Mouse (Mus musculus): ENCODE measurements around the gene Gm45062. TPM values are rescaled to one million over a fixed set of nuclear protein-coding genes. Genes with fewer than 3 reads are reported as not detected.

Gm45062 gene
- total and polyA plus RNA-seq, 3 experiments = 2.7 to 4.1 (median 3.2) TPM

DNA sequence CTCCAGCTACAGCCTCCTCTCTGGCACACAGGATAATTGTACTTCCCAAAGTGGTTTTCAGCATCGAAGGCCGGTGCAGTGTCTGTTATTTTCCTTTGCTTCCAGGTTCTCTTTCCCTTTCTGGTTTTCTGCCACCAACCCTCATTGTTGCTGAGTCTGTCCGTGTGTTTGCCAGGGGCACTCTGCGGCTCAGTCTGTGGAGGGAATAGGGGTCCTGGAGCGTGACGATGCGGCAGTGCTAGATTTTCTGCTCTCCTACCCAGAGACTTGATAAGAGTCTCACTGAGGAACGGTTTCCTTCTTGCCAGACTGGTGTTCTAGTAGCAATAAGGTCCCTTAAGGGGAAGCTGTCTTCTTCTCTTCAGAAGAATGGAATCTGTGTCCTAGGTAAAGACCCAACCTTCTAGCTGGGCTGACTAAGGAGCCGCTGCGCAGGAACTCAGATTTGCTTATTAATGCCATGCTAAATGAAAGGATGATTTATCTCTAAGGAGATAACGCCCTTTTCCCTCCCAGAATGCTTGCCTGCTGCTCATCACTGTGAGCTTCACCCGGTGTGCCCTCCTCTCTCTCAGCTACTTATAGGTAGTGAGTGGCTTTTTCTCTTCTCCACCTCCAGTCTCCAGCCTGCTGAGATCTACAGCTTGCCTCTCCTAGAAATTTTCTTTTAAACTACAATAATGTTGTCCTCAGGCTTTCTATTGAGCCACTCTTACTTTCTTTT lies 104.9 kb downstream of the Gm45062 start:
- no peak for TF ChIP-seq UBTF (IDR thresholded peaks at IDR 0.05; ENCODE audit: low read depth, low read length)
- no peak for TF ChIP-seq KAT2A (IDR thresholded peaks at IDR 0.05; ENCODE audit: insufficient replicate concordance, low read length)
- TF ChIP-seq TCF12 (IDR thresholded peaks at IDR 0.05; ENCODE audit: low read depth, low read length) = no peak
- no peak for TF ChIP-seq JUN (IDR thresholded peaks at IDR 0.05; ENCODE audit: insufficient read depth, low read depth, low read length)
- TF ChIP-seq IRF4 (IDR thresholded peaks at IDR 0.05; ENCODE audit: low read depth, low read length) = no peak
- no peak for TF ChIP-seq SMC3 (IDR thresholded peaks at IDR 0.05; ENCODE audit: low read depth, low read length)
- TF ChIP-seq ZKSCAN1 (IDR thresholded peaks at IDR 0.05; ENCODE audit: borderline replicate concordance, low read depth, low read length) = no peak
- TF ChIP-seq NRF1 (IDR thresholded peaks at IDR 0.05; ENCODE audit: low read depth, low read length) = no peak
- TF ChIP-seq RCOR1 (conservative IDR thresholded peaks at IDR 0.05; ENCODE audit: low read depth, low read length) = no peak
- TF ChIP-seq NELFE (IDR thresholded peaks at IDR 0.05; ENCODE audit: low read depth, low read length) = no peak
- TF ChIP-seq CHD2 (IDR thresholded peaks at IDR 0.05; ENCODE audit: low read length) = no peak
- TF ChIP-seq ELF1 (IDR thresholded peaks at IDR 0.05; ENCODE audit: low read depth, low read length) = no peak
- no peak for TF ChIP-seq BHLHE40 (IDR thresholded peaks at IDR 0.05; ENCODE audit: low read depth, low read length)
- no peak for TF ChIP-seq USF1 (IDR thresholded peaks at IDR 0.05; ENCODE audit: low read depth, low read length)
- TF ChIP-seq TBP (conservative IDR thresholded peaks at IDR 0.05; ENCODE audit: low read depth, low read length) = no peak
- no peaks in the 10 kb centered on the region for H3K9me3 ChIP-seq (replicated peaks; ENCODE audit: low read length)
- no peak overlapping the region for H3K27ac ChIP-seq (ENCODE audit: insufficient read depth, low read depth)
- no peak overlapping the region for H3K4me3 ChIP-seq (replicated peaks in 1 of 3; ENCODE audit: low read depth in 2 of 3, low read length in 2 of 3, poor library complexity in 1 of 3)
- H3K27me3 ChIP-seq (replicated peaks) = no peaks in the 10 kb centered on the region
- no peaks in the 10 kb centered on the region for H3K36me3 ChIP-seq (replicated peaks in 1 of 2; ENCODE audit: control insufficient read depth in 1 of 2, insufficient read depth in 1 of 2, low read length in 1 of 2)
- no peaks in the 10 kb centered on the region for H3K4me1 ChIP-seq (ENCODE audit: control insufficient read depth in 1 of 2, insufficient read depth in 2 of 2)
- H3K9ac ChIP-seq (ENCODE audit: insufficient read depth, low read depth) = no peak overlapping the region
- no peak for DNase-seq (ENCODE audit: extremely low read depth)
- dilution Hi-C loops (cut with MboI; ENCODE audit: extremely low pct_ligation_motif_present, extremely low pct_unique_long_range_greater_than_20kb, low sequenced_read_pairs) (no loop called here), in situ Hi-C loops (cut with MboI; ENCODE audit: low pct_ligation_motif_present, low pct_unique_long_range_greater_than_20kb, low sequenced_read_pairs) (no loop called here)
- H3K4me2 ChIP-seq (ENCODE audit: insufficient read depth, low read depth, poor library complexity, severe bottlenecking) = no peak overlapping the region
- H3K79me2 ChIP-seq (replicated peaks; ENCODE audit: control insufficient read depth, extremely low read depth, insufficient read depth, poor library complexity, severe bottlenecking) = no peaks in the 10 kb centered on the region

DNA sequence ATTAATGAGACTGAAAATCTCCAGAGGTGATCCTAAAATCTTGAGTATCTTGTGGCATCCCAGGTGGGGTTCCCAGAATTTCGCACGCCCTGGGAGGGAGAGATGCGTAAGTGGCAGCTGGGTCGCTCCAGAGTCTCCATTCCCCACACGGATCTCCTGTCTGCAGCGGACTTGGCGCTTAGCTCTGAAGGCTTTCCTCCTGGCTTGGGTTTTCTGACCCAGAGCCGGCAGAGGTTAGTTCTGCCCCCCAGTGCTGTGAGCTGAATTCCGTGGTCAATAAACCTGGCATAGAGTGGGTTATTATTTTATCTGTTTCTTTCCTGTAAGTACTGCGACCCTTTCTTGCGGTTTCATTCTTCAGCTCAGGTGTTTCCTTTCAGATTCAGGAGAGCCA lies 105.5 kb downstream of the Gm45062 start:
- no peak overlapping the region for H3K4me3 ChIP-seq (replicated peaks in 1 of 3; ENCODE audit: low read depth in 2 of 3, low read length in 2 of 3, poor library complexity in 1 of 3)
- H3K4me2 ChIP-seq (ENCODE audit: insufficient read depth, low read depth, poor library complexity, severe bottlenecking) = no peak overlapping the region
- no peak overlapping the region for H3K9ac ChIP-seq (ENCODE audit: insufficient read depth, low read depth)
- H3K4me1 ChIP-seq (ENCODE audit: control insufficient read depth in 1 of 2, insufficient read depth in 2 of 2) = no peaks in the 10 kb centered on the region
- TF ChIP-seq NELFE (IDR thresholded peaks at IDR 0.05; ENCODE audit: low read depth, low read length) = no peak
- no peak for TF ChIP-seq MAZ (IDR thresholded peaks at IDR 0.05; ENCODE audit: low read depth, low read length)
- no peak for TF ChIP-seq USF1 (IDR thresholded peaks at IDR 0.05; ENCODE audit: low read depth, low read length)
- TF ChIP-seq MAFK (IDR thresholded peaks at IDR 0.05; ENCODE audit: insufficient replicate concordance, low read length) = no peak
- TF ChIP-seq ZC3H11A (IDR thresholded peaks at IDR 0.05; ENCODE audit: low read depth, low read length) = no peak
- TF ChIP-seq MYC (IDR thresholded peaks at IDR 0.05; ENCODE audit: low read depth, low read length) = no peak
- no peak for TF ChIP-seq ZNF384 (IDR thresholded peaks at IDR 0.05; ENCODE audit: low read depth, low read length)
- no peak for TF ChIP-seq MAX (IDR thresholded peaks at IDR 0.05; ENCODE audit: low read length)
- TF ChIP-seq HCFC1 (IDR thresholded peaks at IDR 0.05; ENCODE audit: low read depth, low read length) = no peak
- TF ChIP-seq JUND (conservative IDR thresholded peaks at IDR 0.05; ENCODE audit: low read depth, low read length) = no peak
- TF ChIP-seq MXI1 (IDR thresholded peaks at IDR 0.05; ENCODE audit: low read depth, low read length) = no peak
- no peak for TF ChIP-seq CHD2 (IDR thresholded peaks at IDR 0.05; ENCODE audit: low read length)
- TF ChIP-seq USF2 (conservative IDR thresholded peaks at IDR 0.05; ENCODE audit: low read depth, low read length) = no peak
- no peak for TF ChIP-seq NRF1 (IDR thresholded peaks at IDR 0.05; ENCODE audit: low read depth, low read length)
- TF ChIP-seq TBP (conservative IDR thresholded peaks at IDR 0.05; ENCODE audit: low read depth, low read length) = no peak
- no peak for TF ChIP-seq TCF12 (IDR thresholded peaks at IDR 0.05; ENCODE audit: low read depth, low read length)
- TF ChIP-seq JUN (IDR thresholded peaks at IDR 0.05; ENCODE audit: insufficient read depth, low read depth, low read length) = no peak
- no peak for DNase-seq (ENCODE audit: extremely low read depth)
- H3K36me3 ChIP-seq (replicated peaks in 1 of 2; ENCODE audit: control insufficient read depth in 1 of 2, insufficient read depth in 1 of 2, low read length in 1 of 2) = no peaks in the 10 kb centered on the region
- H3K27ac ChIP-seq (ENCODE audit: insufficient read depth, low read depth) = no peak overlapping the region
- dilution Hi-C loops (cut with MboI; ENCODE audit: extremely low pct_ligation_motif_present, extremely low pct_unique_long_range_greater_than_20kb, low sequenced_read_pairs) (no loop called here), in situ Hi-C loops (cut with MboI; ENCODE audit: low pct_ligation_motif_present, low pct_unique_long_range_greater_than_20kb, low sequenced_read_pairs) (no loop called here)
- H3K27me3 ChIP-seq (replicated peaks) = no peaks in the 10 kb centered on the region
- no peaks in the 10 kb centered on the region for H3K79me2 ChIP-seq (replicated peaks; ENCODE audit: control insufficient read depth, extremely low read depth, insufficient read depth, poor library complexity, severe bottlenecking)
- no peaks in the 10 kb centered on the region for H3K9me3 ChIP-seq (replicated peaks; ENCODE audit: low read length)
